Mouse (Mus musculus) kidney, postnatal 10 days (tissue): ENCODE measurements around the gene Arsk.

Source experiments
- DNase-seq: peaks from one replicate; pipeline ENCODE4 v3.0.0; 2021; ENCODE audit warnings: mixed read lengths

The Arsk gene

GRCm38 (mm10) chr13:76098493-76099303 lies at the start of gene Arsk, which contains the start of gene Ttc37:
TSS of gene Arsk (minus strand) at chr13:76098660.
TSS of gene Ttc37 (plus strand) at chr13:76098734.
- DNase-seq, result peak; percentile 96

- DNase-seq, result no peak
Measured at GRCm38 (mm10) chr13:76141117-76141808, 42.8 kb upstream of the Arsk start.

DNA sequence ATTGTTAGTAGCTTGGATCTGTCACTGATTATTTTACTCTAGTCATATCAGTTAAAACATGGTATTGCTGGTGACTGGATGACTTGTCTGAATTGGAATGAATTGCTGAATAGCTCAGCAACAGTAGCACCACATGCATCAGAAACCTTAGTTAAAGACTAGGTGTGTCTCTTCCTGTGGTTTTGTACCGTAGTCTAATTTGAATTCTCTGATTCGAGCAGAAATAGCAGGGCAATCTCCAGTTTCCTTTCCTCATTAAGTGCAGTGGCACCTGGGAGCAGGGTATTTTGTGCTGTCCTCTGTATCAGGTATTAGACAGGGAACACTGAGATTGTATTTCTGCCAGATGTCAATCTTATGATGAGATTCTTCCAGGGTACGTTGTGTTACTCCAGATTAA lies 40.4 kb upstream of the Arsk start:
- no peak for DNase-seq

- DNase-seq, result no peak
Measured at GRCm38 (mm10) chr13:76132415-76132814, 34.0 kb upstream of the Arsk start.

GRCm38 (mm10) chr13:76128799-76129198 lies 30.3 kb upstream of the Arsk start:
- no peak for DNase-seq

DNA sequence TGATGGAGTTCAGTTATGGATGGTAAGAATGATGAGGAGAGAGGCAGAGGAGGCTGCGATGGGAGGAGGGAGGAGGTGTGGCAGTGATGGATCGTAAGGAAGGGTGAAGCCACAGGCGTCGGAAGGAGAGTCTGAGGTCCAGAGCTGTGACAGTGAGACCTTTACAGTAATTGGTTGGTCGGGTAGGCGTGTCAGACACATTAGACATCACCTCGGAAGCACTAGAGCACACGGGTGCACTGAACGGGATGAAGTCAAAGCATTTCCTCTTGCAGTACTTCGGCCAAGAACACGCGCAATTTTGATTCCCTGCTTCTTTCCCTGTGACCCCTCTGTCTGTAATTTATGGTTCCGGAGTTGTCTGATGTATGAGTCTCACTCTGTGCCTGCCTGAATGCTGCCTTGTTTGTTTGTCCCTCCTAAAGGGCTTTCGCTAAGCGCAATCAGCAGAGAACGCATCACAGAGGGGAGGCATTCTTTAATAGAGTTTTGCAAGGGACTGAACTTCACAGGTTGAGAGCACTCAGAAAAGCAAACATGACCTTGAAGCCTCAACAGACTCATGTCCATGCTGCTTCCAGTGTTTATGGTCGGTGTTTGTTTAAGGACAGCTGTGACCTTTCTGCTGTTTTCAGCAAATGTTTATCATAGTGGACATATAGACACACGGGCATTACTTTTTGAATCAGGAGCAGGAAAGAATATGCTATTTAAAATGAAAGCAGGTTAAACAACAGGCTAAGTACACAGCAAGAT lies 10.8 kb upstream of the Arsk start:
- DNase-seq, result no peak

GRCm38 (mm10) chr13:76101989-76102388 lies 3.5 kb upstream of the Arsk start:
- no peak for DNase-seq

GRCm38 (mm10) chr13:76098116-76098492 lies 356 bp downstream of the Arsk start:
- peak; percentile 70 for DNase-seq

- no peak for DNase-seq
Measured at GRCm38 (mm10) chr13:76074323-76074722, 24.1 kb downstream of the Arsk start.

GRCm38 (mm10) chr13:76064363-76064945 lies 34.0 kb downstream of the Arsk start:
- DNase-seq, result no peak

GRCm38 (mm10) chr13:76063548-76063947 lies 34.9 kb downstream of the Arsk start:
- no peak for DNase-seq

DNA sequence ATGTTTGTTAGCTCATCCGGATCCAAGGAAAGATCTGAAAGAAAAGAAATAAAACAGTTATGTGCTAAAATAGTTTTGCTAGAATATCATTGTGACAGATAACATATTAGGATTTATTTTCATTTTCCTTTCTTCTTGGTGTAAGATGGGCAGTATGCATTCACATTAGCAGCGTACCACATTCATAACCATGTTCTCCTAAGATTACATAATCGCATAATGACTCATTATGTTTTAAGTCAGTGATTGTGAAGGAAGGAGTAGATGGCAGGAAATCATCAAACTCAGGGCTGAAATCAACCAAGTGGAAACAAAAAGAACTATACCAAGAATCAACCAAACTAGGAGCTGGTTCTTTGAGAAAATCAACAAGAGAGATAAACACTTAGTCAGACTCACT lies 35.9 kb downstream of the Arsk start:
- no peak for DNase-seq

DNA sequence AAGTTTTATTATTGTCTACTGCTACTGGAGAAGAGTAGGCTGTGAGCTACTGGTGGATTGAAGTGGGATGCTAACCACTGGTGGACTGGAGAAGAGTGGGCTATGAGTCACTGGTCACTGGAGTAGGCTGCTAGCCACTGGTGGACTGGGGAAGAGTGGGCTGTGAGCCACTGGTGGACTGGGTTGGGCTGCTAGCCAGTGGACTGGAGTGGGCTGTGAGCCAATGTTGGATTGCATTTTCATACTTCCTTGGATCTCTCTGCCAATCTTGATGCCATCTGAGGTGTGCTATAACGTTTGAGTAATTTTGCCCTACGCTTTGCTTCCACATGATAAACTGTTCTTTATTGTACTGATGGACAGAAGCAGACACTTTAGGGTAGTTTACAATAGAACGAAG lies 36.3 kb downstream of the Arsk start:
- DNase-seq, result no peak

GRCm38 (mm10) chr13:76059591-76059990 lies 38.9 kb downstream of the Arsk start:
- no peak for DNase-seq

DNA sequence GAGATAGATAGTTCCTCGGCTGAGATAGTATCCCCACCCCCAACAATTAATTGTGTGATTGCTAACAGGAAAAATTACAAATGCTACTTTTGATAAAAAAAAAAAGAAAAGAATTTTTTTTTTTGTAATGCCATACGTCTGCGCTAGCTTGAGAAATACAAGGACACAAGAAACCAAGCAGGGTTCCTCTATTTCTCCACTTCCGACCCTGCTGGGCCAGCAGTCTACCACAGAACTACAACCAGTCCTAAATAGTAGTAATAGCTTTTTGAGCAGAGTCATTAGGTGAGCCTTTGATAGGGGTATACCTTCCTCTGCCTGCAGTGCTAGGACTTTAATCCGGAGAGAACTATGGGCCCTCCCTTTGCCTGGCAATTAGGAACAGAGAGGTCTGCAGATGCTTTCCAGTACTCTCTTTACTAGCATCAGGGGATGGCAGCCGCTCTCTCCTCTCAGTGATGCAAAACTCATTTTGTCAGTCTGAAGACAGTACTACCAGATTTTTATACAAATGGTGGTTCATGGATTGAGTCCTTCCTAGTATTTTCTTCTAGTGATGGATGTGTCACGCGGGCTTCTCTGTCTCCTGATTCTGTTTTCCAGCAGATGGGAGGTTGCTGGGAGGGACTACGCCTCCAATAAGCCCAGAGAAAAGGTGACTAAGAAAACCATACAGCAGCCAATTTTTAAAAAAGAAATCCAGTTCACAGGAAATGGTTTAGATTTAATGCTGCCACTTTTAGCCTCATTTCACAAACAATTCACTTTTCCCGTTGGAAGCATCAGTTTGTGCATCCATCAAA lies 41.0 kb downstream of the Arsk start:
- DNase-seq, result no peak

GRCm38 (mm10) chr13:76056896-76057266 lies 41.6 kb downstream of the Arsk start, which contains the start of gene Gpr150:
TSS of gene Gpr150 (minus strand) at chr13:76056996.
- no peak for DNase-seq

DNA sequence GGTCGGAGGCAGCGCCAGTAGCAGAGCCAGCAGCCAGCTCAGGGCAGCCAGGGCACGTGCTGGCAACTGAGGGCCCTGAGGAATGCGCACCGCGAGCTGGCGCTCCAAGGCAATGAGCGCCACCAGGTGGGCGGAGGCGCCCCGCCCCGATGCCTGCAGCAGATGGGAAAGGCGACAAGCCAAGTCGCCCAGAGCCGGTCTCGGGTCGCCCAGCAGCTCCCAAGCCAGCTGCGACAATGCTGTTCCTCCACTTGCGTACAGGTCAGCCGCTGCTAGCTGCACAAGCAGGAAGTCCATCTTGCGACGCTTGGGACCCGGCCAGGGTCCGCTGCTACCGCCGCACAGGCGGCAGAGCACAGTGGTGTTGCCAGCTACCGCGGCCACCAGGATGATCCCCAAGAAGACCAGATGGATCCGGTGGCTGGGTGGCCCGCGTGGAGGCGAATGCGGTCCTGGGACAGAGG lies 42.2 kb downstream of the Arsk start:
- DNase-seq, result peak; percentile 80

DNA sequence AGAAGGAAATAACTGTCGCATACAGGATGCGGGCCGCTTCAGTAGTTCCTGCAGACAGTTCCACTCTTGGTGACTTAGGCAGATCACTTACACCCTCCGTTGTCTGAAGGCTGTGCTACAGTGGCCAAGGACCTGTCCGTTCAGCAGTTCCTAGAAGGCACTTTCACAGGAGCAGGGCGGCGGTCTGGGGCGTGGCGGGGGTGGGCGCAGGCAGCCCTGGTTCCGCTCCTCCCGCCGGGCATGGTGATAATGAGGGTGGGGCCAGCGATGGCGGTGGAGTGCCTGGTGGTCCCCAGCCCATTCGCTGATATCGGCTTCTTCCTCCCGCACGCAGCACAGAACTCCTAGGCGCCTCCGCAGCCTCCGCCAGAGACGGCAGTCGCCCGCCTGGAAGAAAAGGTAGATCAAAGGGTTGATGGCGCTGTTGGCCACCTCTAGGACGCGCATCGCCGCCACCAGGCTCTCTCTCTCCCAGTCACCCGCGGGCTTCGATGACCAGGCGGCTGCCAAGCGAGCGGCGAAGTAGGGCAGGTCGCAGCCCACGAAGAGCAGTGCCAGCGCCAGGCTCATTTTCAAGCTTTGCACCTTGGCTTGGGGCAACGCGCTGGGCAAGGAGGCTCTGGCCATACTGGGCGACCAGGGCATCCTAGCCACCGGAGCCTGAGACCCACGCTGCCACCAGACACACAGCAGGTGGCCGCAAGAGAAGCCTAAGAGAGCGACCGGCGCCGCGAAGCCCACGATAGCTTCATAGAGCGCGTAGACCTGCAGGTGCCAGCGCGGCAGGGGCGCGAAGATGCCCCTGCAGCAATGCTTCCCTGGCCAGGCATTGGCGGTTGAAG lies 42.8 kb downstream of the Arsk start:
- DNase-seq, result peak; percentile 40

- no peak for DNase-seq
Measured at GRCm38 (mm10) chr13:76044971-76045370, 53.5 kb downstream of the Arsk start.

- no peak for DNase-seq
Measured at GRCm38 (mm10) chr13:76042455-76042854, 56.0 kb downstream of the Arsk start.

DNA sequence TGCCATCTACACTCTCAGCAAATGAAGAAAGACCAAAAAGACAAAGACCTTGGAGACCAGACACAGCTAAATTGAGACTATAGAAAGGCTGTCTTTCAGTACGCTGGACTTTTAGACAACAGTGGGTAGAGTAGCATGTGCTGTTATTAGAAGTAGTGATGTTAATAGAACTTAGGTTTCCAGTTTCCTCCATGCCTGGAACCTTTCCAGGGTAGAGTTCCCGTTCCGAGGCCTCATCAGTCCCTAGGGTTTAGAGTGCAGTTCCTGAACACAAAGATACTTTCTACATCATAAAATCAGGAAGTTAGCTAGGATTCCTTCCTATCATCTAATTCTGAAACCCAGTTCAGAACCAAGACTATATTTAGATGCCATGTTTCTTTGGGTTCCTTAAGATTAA lies 73.9 kb downstream of the Arsk start:
- DNase-seq, result no peak
